Mouse (Mus musculus) liver, embryonic 14.5 days (tissue): ENCODE measurements at regions not wholly inside any gene's neighbourhood (a gene's known extent, or its start where the extent isn't known, plus 50 kb on each side); places are given as distances from the start of the nearest gene placed in this dataset.

Source experiments
- ATAC-seq: fragments of 200-750 bp; cut with Nextera tagmentation; 2 replicates; pipeline ENCODE4 v1.8.0; 2017; ENCODE audit warnings: moderate number of reproducible peaks, mild to moderate bottlenecking, moderate library complexity; ENCODE audit not compliant: insufficient read depth
- DNase-seq, 3 experiments: peaks; one replicate each; pipeline ENCODE4 v3.0.0-alpha.2; 2012 to 2013; ENCODE audit warnings: low read depth in 3 of 3, low spot score in 3 of 3
- H3K27ac ChIP-seq: fragments of 300-500 bp; sonication (generic); 2 replicates; pipeline ENCODE4 v1.5.1; 2014; ENCODE audit warnings: moderate library complexity, mild to moderate bottlenecking, control low read depth, inconsistent platforms
- H3K27me3 ChIP-seq: fragments of 300-500 bp; sonication (generic); 2 replicates; pipeline ENCODE4 v1.6.1; 2014; ENCODE audit warnings: mild to moderate bottlenecking, low read length, moderate library complexity; ENCODE audit not compliant: control insufficient read depth, insufficient read depth
- H3K36me3 ChIP-seq: fragments of 300-500 bp; sonication (generic); replicated peaks from 2 replicates; pipeline ENCODE4 v1.6.1; 2014; ENCODE audit warnings: low read depth; ENCODE audit not compliant: control insufficient read depth, insufficient read depth
- H3K4me1 ChIP-seq, 2 experiments: fragments of 200-500 bp in 1 of 2; fragments of 300-500 bp in 1 of 2; sonication (generic) in 1 of 2; replicated peaks; 2 replicates each; pipeline ENCODE4 v1.6.1; 2012 to 2014; ENCODE audit warnings: antibody characterized with exemption in 1 of 2, inconsistent platforms in 1 of 2, low read length in 1 of 2; ENCODE audit not compliant: control insufficient read depth in 2 of 2, insufficient read depth in 2 of 2
- H3K4me2 ChIP-seq: fragments of 300-500 bp; sonication (generic); 2 replicates; pipeline ENCODE4 v1.6.1; 2014; ENCODE audit warnings: low read depth, mild to moderate bottlenecking, control low read depth, moderate library complexity
- H3K4me3 ChIP-seq, 2 experiments: fragments of 200-500 bp in 1 of 2; fragments of 300-500 bp in 1 of 2; sonication (generic) in 1 of 2; 2 replicates each; pipeline ENCODE4 v1.5.1; 2012 to 2014; ENCODE audit warnings: low read depth in 2 of 2, low read length in 2 of 2, mild to moderate bottlenecking in 2 of 2, control low read depth in 1 of 2, inconsistent platforms in 1 of 2, moderate library complexity in 1 of 2; ENCODE audit not compliant: insufficient read depth in 1 of 2
- H3K9ac ChIP-seq: fragments of 300-500 bp; sonication (generic); replicated peaks from 2 replicates; pipeline ENCODE4 v1.6.1; 2014; ENCODE audit warnings: mild to moderate bottlenecking, control low read depth, moderate library complexity
- H3K9me3 ChIP-seq: fragments of 300-500 bp; sonication (generic); 2 replicates; pipeline ENCODE4 v1.6.1; 2016; ENCODE audit warnings: low read length, mixed read lengths; ENCODE audit not compliant: control insufficient read depth
- CTCF ChIP-seq: IDR thresholded peaks from 2 replicates; pipeline ENCODE4 v1.5.1; 2016; ENCODE audit warnings: antibody characterized with exemption, low read depth, control low read depth
- EP300 ChIP-seq: IDR thresholded peaks from 2 replicates; pipeline ENCODE4 v1.6.1; 2016; ENCODE audit warnings: antibody characterized with exemption, low read depth
- WGBS: fragments of 180-500 bp; shearing (Covaris S2); extraction: QIAGEN DNeasy Blood & Tissue Kit; methylation state at CpG from one replicate; pipeline ENCODE4 v1.1.7; 2014; ENCODE audit not compliant: insufficient replicate concordance; 5-methylcytosine and 5-hydroxymethylcytosine counted together

DNA sequence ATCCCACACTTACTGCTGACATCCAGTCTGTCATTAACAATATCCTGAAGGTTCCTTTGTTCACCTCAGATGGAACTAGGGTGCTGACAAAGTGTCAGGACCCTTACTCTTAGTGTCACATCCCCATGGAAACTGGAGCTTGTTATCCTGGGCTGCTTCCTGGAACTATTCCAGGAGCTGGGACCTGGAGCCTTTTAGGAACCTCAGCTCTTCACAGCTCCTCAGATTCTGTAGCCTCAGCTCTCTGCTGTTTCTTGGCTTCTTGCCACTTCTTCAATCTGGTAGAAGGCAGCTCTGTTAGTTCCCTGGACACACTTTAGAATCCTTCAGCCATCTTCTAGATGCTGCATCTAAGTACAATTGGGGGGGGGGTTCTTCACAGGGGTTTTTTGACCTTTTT is 157.3 kb upstream of the Slc13a1 start:
- DNase-seq (no peak), ATAC-seq (no peak)
- Histone ChIP-seq H3K4me2 (no peak overlapping the region), H3K4me1 (no peaks in the 10 kb centered on the region), H3K9ac (no peak overlapping the region), H3K36me3 (no peaks in the 10 kb centered on the region), H3K9me3 (no peaks in the 10 kb centered on the region), H3K27ac (no peak overlapping the region), H3K27me3 (no peaks in the 10 kb centered on the region), H3K4me3 (no peak overlapping the region)
- TF ChIP-seq EP300 (no peak), CTCF (no peak)

- no peak overlapping the region for H3K27ac ChIP-seq
- H3K27me3 ChIP-seq = no peaks in the 10 kb centered on the region
- 48% methylated on average over 3 of the region's 3 CpGs for WGBS
- H3K4me1 ChIP-seq = no peaks in the 10 kb centered on the region
- no peaks in the 10 kb centered on the region for H3K36me3 ChIP-seq
- no peaks in the 10 kb centered on the region for H3K9me3 ChIP-seq
- H3K9ac ChIP-seq = no peak overlapping the region
- TF ChIP-seq CTCF (no peak), EP300 (no peak)
- ATAC-seq (no peak), DNase-seq (no peak)
- H3K4me2 ChIP-seq = no peak overlapping the region
- no peak overlapping the region for H3K4me3 ChIP-seq
These were observed 156.8 kb upstream of the Slc13a1 start for GRCm38 (mm10) chr6:24324718-24325117.

GRCm38 (mm10) chr6:24322371-24322770 is 154.5 kb upstream of the Slc13a1 start:
- H3K4me1 ChIP-seq = no peaks in the 10 kb centered on the region
- DNase-seq (no peak), ATAC-seq (no peak)
- H3K4me3 ChIP-seq = no peak overlapping the region
- H3K27me3 ChIP-seq = no peaks in the 10 kb centered on the region
- H3K9ac ChIP-seq = no peak overlapping the region
- no peak overlapping the region for H3K27ac ChIP-seq
- WGBS = 59% methylated on average over 3 of the region's 3 CpGs
- no peak for TF ChIP-seq CTCF
- TF ChIP-seq EP300 = no peak
- no peak overlapping the region for H3K4me2 ChIP-seq
- H3K9me3 ChIP-seq = no peaks in the 10 kb centered on the region
- no peaks in the 10 kb centered on the region for H3K36me3 ChIP-seq

GRCm38 (mm10) chr6:24318862-24319261 is 151.0 kb upstream of the Slc13a1 start:
- no peak overlapping the region for H3K4me2 ChIP-seq
- no peak for DNase-seq
- no peak overlapping the region for H3K9ac ChIP-seq
- ATAC-seq = no peak
- no peaks in the 10 kb centered on the region for H3K27me3 ChIP-seq
- H3K36me3 ChIP-seq = no peaks in the 10 kb centered on the region
- no peak overlapping the region for H3K27ac ChIP-seq
- 67% methylated on average over 2 of the region's 2 CpGs for WGBS
- no peaks in the 10 kb centered on the region for H3K4me1 ChIP-seq
- no peaks in the 10 kb centered on the region for H3K9me3 ChIP-seq
- no peak for TF ChIP-seq CTCF
- TF ChIP-seq EP300 = no peak
- no peak overlapping the region for H3K4me3 ChIP-seq

DNA sequence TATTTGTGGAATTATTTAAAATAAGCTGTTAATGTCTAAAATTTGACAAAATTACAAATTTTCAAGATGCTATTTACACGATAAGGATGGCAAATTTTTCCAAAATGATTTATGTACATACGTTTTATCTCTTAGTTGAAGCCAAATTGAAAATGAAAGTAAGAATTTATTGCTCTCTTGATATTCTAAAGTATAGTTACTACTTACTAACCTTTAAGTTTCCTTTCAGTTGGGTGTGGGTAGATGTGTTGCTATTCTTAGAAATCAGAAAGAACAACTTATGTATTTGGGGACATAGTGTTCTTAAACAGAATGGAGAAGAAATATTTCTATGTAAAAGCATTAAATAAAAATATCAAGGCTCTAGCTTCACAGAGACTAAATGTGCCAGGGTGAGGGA is 142.8 kb upstream of the Slc13a1 start:
- DNase-seq = no peak
- ATAC-seq = no peak
- Histone ChIP-seq H3K9me3 (no peaks in the 10 kb centered on the region), H3K9ac (no peak overlapping the region), H3K4me3 (no peak overlapping the region), H3K4me1 (no peaks in the 10 kb centered on the region), H3K27ac (no peak overlapping the region), H3K4me2 (no peak overlapping the region), H3K36me3 (no peaks in the 10 kb centered on the region), H3K27me3 (no peaks in the 10 kb centered on the region)
- WGBS = 50% methylated on average over 2 of the region's 2 CpGs
- no peak for TF ChIP-seq EP300
- no peak for TF ChIP-seq CTCF

DNA sequence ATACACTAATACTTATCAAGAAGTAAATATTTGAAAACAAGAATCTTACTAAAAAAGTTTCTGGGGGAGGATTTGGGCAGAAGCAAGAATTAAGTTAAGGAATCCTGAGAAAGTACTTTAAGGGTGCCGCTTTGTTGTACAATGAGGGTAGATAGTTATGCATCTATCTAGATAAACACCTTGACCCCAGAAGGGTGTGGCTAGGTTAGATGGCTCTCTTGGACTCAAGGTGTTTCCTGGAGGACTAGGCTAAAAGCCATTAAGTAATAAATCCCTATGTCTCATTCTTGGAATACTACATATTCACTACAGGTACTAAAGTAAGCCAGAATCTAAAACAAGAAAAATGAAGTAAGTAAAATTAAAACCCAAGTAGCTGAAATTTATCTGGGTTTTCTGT is 141.9 kb upstream of the Slc13a1 start:
- TF ChIP-seq CTCF (no peak), EP300 (no peak)
- no peak overlapping the region for H3K9ac ChIP-seq
- no peak overlapping the region for H3K4me3 ChIP-seq
- no peaks in the 10 kb centered on the region for H3K27me3 ChIP-seq
- H3K36me3 ChIP-seq = no peaks in the 10 kb centered on the region
- no peak for DNase-seq
- no peak for ATAC-seq
- H3K9me3 ChIP-seq = no peaks in the 10 kb centered on the region
- H3K27ac ChIP-seq = no peak overlapping the region
- H3K4me2 ChIP-seq = no peak overlapping the region
- no peaks in the 10 kb centered on the region for H3K4me1 ChIP-seq
- WGBS = 60% methylated on average over 1 of the region's 1 CpGs
